Mouse (Mus musculus): ENCODE data around the gene Ubr4. TPM values are rescaled to one million over a fixed set of nuclear protein-coding genes. Genes with fewer than 3 reads are reported as not detected.

Gene Ubr4
- polyA plus RNA-seq, 1 experiment from 2014 or later = 75.3 TPM

DNA sequence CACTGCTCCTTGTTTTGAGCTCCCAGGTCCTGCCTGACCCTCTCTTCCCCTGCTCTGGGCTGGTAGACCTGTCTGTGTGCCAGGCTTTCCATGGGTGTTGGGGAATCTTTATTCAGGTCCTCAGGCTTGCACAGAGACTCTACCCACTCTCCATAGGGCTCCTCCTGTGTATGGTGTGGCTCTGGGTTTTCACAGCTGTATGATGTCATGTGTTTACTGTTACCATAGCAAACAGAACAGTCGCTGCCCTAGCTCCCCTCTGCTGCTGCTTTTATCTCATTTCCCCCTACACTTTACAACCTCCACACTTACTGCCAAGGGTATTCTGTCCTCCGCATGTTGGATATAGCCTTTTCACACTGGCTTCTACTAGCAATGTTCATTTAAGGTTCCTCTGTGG, 43.0 kb downstream of the Ubr4 start:
- Histone ChIP-seq H3K4me2 (no peak overlapping the region), H3K4me1 (no peaks in the 10 kb centered on the region), H3K36me3 (peaks cover 93% of the 10 kb centered on the region), H3K9ac (no peak overlapping the region), H3K9me3 (no peaks in the 10 kb centered on the region), H3K4me3 (no peak overlapping the region), H3K27me3 (no peaks in the 10 kb centered on the region), H3K27ac (no peak overlapping the region)
- 88% methylated on average over 2 of the region's 2 CpGs for WGBS
- ATAC-seq (ENCODE audit: insufficient number of reproducible peaks, insufficient read depth, low FRiP score, low TSS enrichment, low read depth) = no peak

GRCm38 (mm10) chr4:139400487-139400886, 48.1 kb downstream of the Ubr4 start:
- H3K27me3 ChIP-seq = no peaks in the 10 kb centered on the region
- no peak overlapping the region for H3K4me3 ChIP-seq
- no peak for ATAC-seq (ENCODE audit: insufficient number of reproducible peaks, insufficient read depth, low FRiP score, low TSS enrichment, low read depth)
- H3K4me2 ChIP-seq = no peak overlapping the region
- WGBS = 57% methylated on average over 5 of the region's 5 CpGs
- no peaks in the 10 kb centered on the region for H3K9me3 ChIP-seq
- no peak overlapping the region for H3K9ac ChIP-seq
- H3K27ac ChIP-seq = no peak overlapping the region
- peaks cover 92% of the 10 kb centered on the region for H3K36me3 ChIP-seq
- H3K4me1 ChIP-seq = no peaks in the 10 kb centered on the region

- H3K9ac ChIP-seq = no peak overlapping the region
- no peaks in the 10 kb centered on the region for H3K4me1 ChIP-seq
- H3K4me3 ChIP-seq = no peak overlapping the region
- 80% methylated on average over 14 of the region's 14 CpGs for WGBS
- ATAC-seq (ENCODE audit: insufficient number of reproducible peaks, insufficient read depth, low FRiP score, low TSS enrichment, low read depth) = no peak
- H3K36me3 ChIP-seq = peaks cover 94% of the 10 kb centered on the region
- no peak overlapping the region for H3K27ac ChIP-seq
- no peak overlapping the region for H3K4me2 ChIP-seq
- H3K9me3 ChIP-seq = no peaks in the 10 kb centered on the region
- H3K27me3 ChIP-seq = no peaks in the 10 kb centered on the region
Measured at GRCm38 (mm10) chr4:139403214-139403613, 50.8 kb downstream of the Ubr4 start.

- Histone ChIP-seq H3K27me3 (no peaks in the 10 kb centered on the region), H3K4me2 (no peak overlapping the region), H3K9me3 (no peaks in the 10 kb centered on the region), H3K4me3 (no peak overlapping the region), H3K9ac (no peak overlapping the region), H3K27ac (no peak overlapping the region), H3K36me3 (peaks cover 98% of the 10 kb centered on the region), H3K4me1 (no peaks in the 10 kb centered on the region)
- 93% methylated on average over 3 of the region's 3 CpGs for WGBS
- no peak for ATAC-seq (ENCODE audit: insufficient number of reproducible peaks, insufficient read depth, low FRiP score, low TSS enrichment, low read depth)
Measured at GRCm38 (mm10) chr4:139411351-139411750, 58.9 kb downstream of the Ubr4 start.

GRCm38 (mm10) chr4:139417868-139418267, 65.5 kb downstream of the Ubr4 start:
- no peak overlapping the region for H3K9ac ChIP-seq
- no peak overlapping the region for H3K4me3 ChIP-seq
- H3K4me1 ChIP-seq = no peaks in the 10 kb centered on the region
- H3K4me2 ChIP-seq = no peak overlapping the region
- H3K36me3 ChIP-seq = peaks cover 98% of the 10 kb centered on the region
- 57% methylated on average over 1 of the region's 1 CpGs for WGBS
- no peak for ATAC-seq (ENCODE audit: insufficient number of reproducible peaks, insufficient read depth, low FRiP score, low TSS enrichment, low read depth)
- H3K9me3 ChIP-seq = no peaks in the 10 kb centered on the region
- H3K27me3 ChIP-seq = no peaks in the 10 kb centered on the region
- no peak overlapping the region for H3K27ac ChIP-seq

DNA sequence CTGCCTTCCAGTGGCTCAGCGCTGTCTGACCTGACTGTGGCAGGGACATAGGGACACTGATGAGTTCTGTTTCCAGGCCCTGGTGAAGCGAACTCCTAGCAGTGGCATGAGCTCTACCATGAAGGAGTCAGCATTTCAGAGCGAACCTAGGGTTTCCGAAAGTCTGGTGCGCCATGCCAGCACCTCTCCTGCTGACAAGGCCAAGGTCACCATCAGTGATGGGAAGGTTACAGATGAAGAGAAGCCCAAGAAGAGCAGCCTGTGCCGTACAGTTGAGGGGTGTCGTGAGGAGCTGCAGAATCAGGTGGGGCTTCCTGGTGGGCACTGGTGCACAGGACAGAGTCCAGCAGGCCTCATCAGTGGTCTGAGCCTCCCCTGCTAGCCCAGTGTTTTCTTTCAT, 69.2 kb downstream of the Ubr4 start:
- H3K36me3 ChIP-seq = peaks cover 99% of the 10 kb centered on the region
- no peak for ATAC-seq (ENCODE audit: insufficient number of reproducible peaks, insufficient read depth, low FRiP score, low TSS enrichment, low read depth)
- 93% methylated on average over 7 of the region's 7 CpGs for WGBS

DNA sequence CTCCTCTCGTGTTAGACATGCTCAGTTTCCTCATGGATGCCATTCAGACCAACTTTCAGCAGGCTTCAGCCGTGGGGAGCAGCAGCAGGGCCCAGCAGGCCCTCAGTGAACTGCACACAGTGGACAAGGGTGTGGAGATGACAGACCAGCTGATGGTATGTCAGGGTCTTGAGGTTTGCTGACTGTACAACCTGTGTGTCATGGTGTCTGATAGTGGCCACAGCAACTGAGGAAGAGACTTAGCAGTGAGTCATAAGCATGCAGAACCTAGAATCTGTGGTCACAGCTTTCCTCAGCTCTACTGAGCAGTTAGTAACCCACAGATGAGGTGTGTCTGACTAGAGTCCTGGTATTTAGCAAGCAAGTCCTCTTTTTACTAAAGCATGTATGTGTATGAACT, 70.0 kb downstream of the Ubr4 start:
- H3K9ac ChIP-seq = no peak overlapping the region
- H3K27ac ChIP-seq = no peak overlapping the region
- no peaks in the 10 kb centered on the region for H3K4me1 ChIP-seq
- H3K36me3 ChIP-seq = peaks cover 99% of the 10 kb centered on the region
- WGBS = 93% methylated on average over 2 of the region's 2 CpGs
- no peak for ATAC-seq (ENCODE audit: insufficient number of reproducible peaks, insufficient read depth, low FRiP score, low TSS enrichment, low read depth)
- H3K4me3 ChIP-seq = no peak overlapping the region
- H3K9me3 ChIP-seq = no peaks in the 10 kb centered on the region
- no peak overlapping the region for H3K4me2 ChIP-seq
- H3K27me3 ChIP-seq = no peaks in the 10 kb centered on the region

More for the DNA sequence above, 69.2 kb downstream of the Ubr4 start:
- H3K9ac ChIP-seq = no peak overlapping the region
- no peak overlapping the region for H3K4me2 ChIP-seq
- H3K4me1 ChIP-seq = no peaks in the 10 kb centered on the region
- no peak overlapping the region for H3K4me3 ChIP-seq
- no peaks in the 10 kb centered on the region for H3K9me3 ChIP-seq
- H3K27me3 ChIP-seq = no peaks in the 10 kb centered on the region
- H3K27ac ChIP-seq = no peak overlapping the region

GRCm38 (mm10) chr4:139423270-139423669, 70.9 kb downstream of the Ubr4 start:
- H3K4me2 ChIP-seq = no peak overlapping the region
- WGBS = 78% methylated on average over 2 of the region's 2 CpGs
- H3K4me3 ChIP-seq = no peak overlapping the region
- no peak overlapping the region for H3K9ac ChIP-seq
- H3K9me3 ChIP-seq = no peaks in the 10 kb centered on the region
- H3K27ac ChIP-seq = no peak overlapping the region
- no peaks in the 10 kb centered on the region for H3K27me3 ChIP-seq
- no peak for ATAC-seq (ENCODE audit: insufficient number of reproducible peaks, insufficient read depth, low FRiP score, low TSS enrichment, low read depth)
- H3K4me1 ChIP-seq = no peaks in the 10 kb centered on the region
- H3K36me3 ChIP-seq = peaks cover 99% of the 10 kb centered on the region

GRCm38 (mm10) chr4:139430176-139430575, 77.8 kb downstream of the Ubr4 start:
- Histone ChIP-seq H3K4me2 (no peak overlapping the region), H3K4me3 (no peak overlapping the region), H3K36me3 (peaks cover 99% of the 10 kb centered on the region), H3K27me3 (no peaks in the 10 kb centered on the region), H3K9ac (no peak overlapping the region), H3K27ac (no peak overlapping the region), H3K4me1 (no peaks in the 10 kb centered on the region), H3K9me3 (no peaks in the 10 kb centered on the region)
- 49% methylated on average over 15 of the region's 15 CpGs for WGBS
- no peak for ATAC-seq (ENCODE audit: insufficient number of reproducible peaks, insufficient read depth, low FRiP score, low TSS enrichment, low read depth)

GRCm38 (mm10) chr4:139430891-139431290, 78.5 kb downstream of the Ubr4 start:
- H3K36me3 ChIP-seq = peaks cover 99% of the 10 kb centered on the region
- H3K4me3 ChIP-seq = no peak overlapping the region
- H3K27me3 ChIP-seq = no peaks in the 10 kb centered on the region
- H3K27ac ChIP-seq = no peak overlapping the region
- no peak for ATAC-seq (ENCODE audit: insufficient number of reproducible peaks, insufficient read depth, low FRiP score, low TSS enrichment, low read depth)
- no peaks in the 10 kb centered on the region for H3K4me1 ChIP-seq
- H3K4me2 ChIP-seq = no peak overlapping the region
- H3K9ac ChIP-seq = no peak overlapping the region
- 68% methylated on average over 4 of the region's 4 CpGs for WGBS
- no peaks in the 10 kb centered on the region for H3K9me3 ChIP-seq

- no peaks in the 10 kb centered on the region for H3K9me3 ChIP-seq
- no peak overlapping the region for H3K9ac ChIP-seq
- WGBS = 88% methylated on average over 15 of the region's 15 CpGs
- peaks cover 99% of the 10 kb centered on the region for H3K36me3 ChIP-seq
- H3K27ac ChIP-seq = no peak overlapping the region
- H3K27me3 ChIP-seq = no peaks in the 10 kb centered on the region
- H3K4me1 ChIP-seq = no peaks in the 10 kb centered on the region
- no peak overlapping the region for H3K4me2 ChIP-seq
- ATAC-seq (ENCODE audit: insufficient number of reproducible peaks, insufficient read depth, low FRiP score, low TSS enrichment, low read depth) = no peak
- H3K4me3 ChIP-seq = no peak overlapping the region
Measured at GRCm38 (mm10) chr4:139432966-139433765, 80.8 kb downstream of the Ubr4 start.

- peaks cover 98% of the 10 kb centered on the region for H3K36me3 ChIP-seq
- H3K4me2 ChIP-seq = no peak overlapping the region
- no peak for ATAC-seq (ENCODE audit: insufficient number of reproducible peaks, insufficient read depth, low FRiP score, low TSS enrichment, low read depth)
- H3K4me3 ChIP-seq = no peak overlapping the region
- H3K27me3 ChIP-seq = no peaks in the 10 kb centered on the region
- WGBS = 92% methylated on average over 5 of the region's 5 CpGs
- H3K27ac ChIP-seq = no peak overlapping the region
- H3K9ac ChIP-seq = no peak overlapping the region
- H3K9me3 ChIP-seq = no peaks in the 10 kb centered on the region
- no peaks in the 10 kb centered on the region for H3K4me1 ChIP-seq
Measured at GRCm38 (mm10) chr4:139441244-139441643, 88.8 kb downstream of the Ubr4 start.

Measured in embryonic facial prominence, embryonic 13.5 days (tissue).